Mouse (Mus musculus): ENCODE data around the gene Dnajc3.

DNA sequence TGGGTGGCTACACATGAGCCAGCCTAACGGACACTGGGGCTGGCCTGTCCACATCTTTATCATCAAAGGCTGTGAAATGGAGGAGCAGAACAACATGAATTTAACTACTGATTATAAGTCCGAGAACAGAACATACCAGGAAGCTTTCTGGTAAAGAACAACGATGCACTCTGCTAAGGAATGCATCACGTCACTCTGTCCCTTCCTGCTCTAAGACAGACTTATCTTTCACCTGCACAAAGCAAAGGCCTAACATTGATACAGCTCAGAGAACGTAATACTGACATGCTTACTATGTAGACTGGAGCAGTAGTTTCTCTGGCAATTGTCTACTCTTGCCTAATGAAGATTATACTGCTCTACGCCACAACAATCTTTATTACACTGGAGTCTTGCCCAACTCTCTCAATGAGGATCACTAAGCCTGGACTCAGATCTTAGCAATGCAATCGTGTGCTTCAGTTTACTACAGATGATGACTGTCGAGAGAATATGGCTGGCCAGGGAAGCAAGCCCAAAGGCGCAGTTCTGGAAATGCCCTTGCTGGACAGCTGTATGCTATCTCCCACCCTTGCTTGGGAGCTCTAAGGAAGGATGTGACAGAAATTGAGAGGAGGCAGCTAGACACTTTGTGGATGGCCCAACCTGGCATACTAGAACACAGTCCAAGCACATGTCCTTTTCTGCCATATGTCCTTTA is 57.6 kb downstream of the Dnajc3 start:
- TF ChIP-seq CTCF (IDR thresholded peaks at IDR 0.05; ENCODE audit: borderline replicate concordance, extremely low read depth, insufficient read depth, insufficient read length) (no peak), POLR2A (IDR thresholded peaks at IDR 0.05; ENCODE audit: borderline replicate concordance, extremely low read depth, insufficient read depth, insufficient read length, poor library complexity, severe bottlenecking) (no peak)
